Mouse (Mus musculus) stomach, postnatal 0 days (tissue): ENCODE measurements around the gene Nif3l1. TPM values are rescaled to one million over a fixed set of nuclear protein-coding genes. Genes with fewer than 3 reads are reported as not detected.

Experiments
- ATAC-seq: fragments of 200-750 bp; cut with Nextera tagmentation; 2 replicates; pipeline ENCODE4 v1.8.0; 2017; ENCODE audit not compliant: low FRiP score, low TSS enrichment
- DNase-seq: peaks from one replicate; pipeline ENCODE4 v3.0.0-alpha.2; 2016; ENCODE audit warnings: low spot score
- H3K27ac ChIP-seq: fragments of 300-500 bp; sonication (generic); replicated peaks from 2 replicates; pipeline ENCODE4 v1.5.1; 2014; ENCODE audit warnings: mild to moderate bottlenecking, control low read depth
- H3K27me3 ChIP-seq: fragments of 300-500 bp; sonication (generic); 2 replicates; pipeline ENCODE4 v1.6.1; 2014; ENCODE audit warnings: low read length; ENCODE audit not compliant: control insufficient read depth, insufficient read depth
- H3K36me3 ChIP-seq: fragments of 300-500 bp; sonication (generic); 2 replicates; pipeline ENCODE4 v1.6.1; 2014; ENCODE audit warnings: low read length, mixed read lengths; ENCODE audit not compliant: control insufficient read depth, insufficient read depth
- H3K4me1 ChIP-seq: fragments of 300-500 bp; sonication (generic); replicated peaks from 2 replicates; pipeline ENCODE4 v1.6.1; 2014; ENCODE audit warnings: antibody characterized with exemption; ENCODE audit not compliant: control insufficient read depth, insufficient read depth
- H3K4me2 ChIP-seq: fragments of 300-500 bp; sonication (generic); replicated peaks from 2 replicates; pipeline ENCODE4 v1.6.1; 2014; ENCODE audit warnings: low read depth, mild to moderate bottlenecking, control low read depth, moderate library complexity
- H3K4me3 ChIP-seq: fragments of 300-500 bp; sonication (generic); 2 replicates; pipeline ENCODE4 v1.5.1; 2014; ENCODE audit warnings: low read depth, low read length, control low read depth
- H3K9ac ChIP-seq: fragments of 300-500 bp; sonication (generic); 2 replicates; pipeline ENCODE4 v1.6.1; 2014; ENCODE audit warnings: mild to moderate bottlenecking, low read length, control low read depth, mixed read lengths
- H3K9me3 ChIP-seq: fragments of 300-500 bp; sonication (generic); 2 replicates; pipeline ENCODE4 v1.6.1; 2016; ENCODE audit warnings: low read length; ENCODE audit not compliant: control insufficient read depth
- CTCF ChIP-seq: IDR thresholded peaks from 2 replicates; pipeline ENCODE4 v1.5.1; 2016; ENCODE audit warnings: antibody characterized with exemption, low read depth, mild to moderate bottlenecking, moderate library complexity
- EP300 ChIP-seq: optimal IDR thresholded peaks from 2 replicates; pipeline ENCODE3; 2016; ENCODE audit warnings: antibody characterized with exemption
- WGBS: fragments of 180-500 bp; shearing (Covaris S2); extraction: QIAGEN DNeasy Blood & Tissue Kit; methylation state at CpG from one replicate; pipeline ENCODE4 v1.1.7; 2014; 5-methylcytosine and 5-hydroxymethylcytosine counted together
- polyA plus RNA-seq: library from polyadenylated mRNA; unstranded; fragments of >200 nt; fragmentation: Nextera tagmentation; extraction: Ambion mirVana; gene quantifications from 2 replicates; pipeline ENCODE4 v1.2.1, GENCODE M21; 2015

Nif3l1 gene
- polyA plus RNA-seq, 1 experiment from 2014 or later: 20.9 TPM

GRCm38 (mm10) chr1:58416048-58416447 is 28.9 kb upstream of the Nif3l1 start:
- WGBS: 71% methylated on average over 2 of the region's 2 CpGs
- no peak overlapping the region for H3K9ac ChIP-seq
- no peaks in the 10 kb centered on the region for H3K4me1 ChIP-seq
- H3K27ac ChIP-seq: no peak overlapping the region
- peaks cover 42% of the 10 kb centered on the region for H3K36me3 ChIP-seq
- no peak overlapping the region for H3K4me2 ChIP-seq
- no peak for ATAC-seq
- no peak overlapping the region for H3K4me3 ChIP-seq
- no peaks in the 10 kb centered on the region for H3K9me3 ChIP-seq
- no peak for DNase-seq
- H3K27me3 ChIP-seq: no peaks in the 10 kb centered on the region
- TF ChIP-seq EP300 (no peak), CTCF (no peak)

GRCm38 (mm10) chr1:58420032-58420431 is 24.9 kb upstream of the Nif3l1 start:
- TF ChIP-seq CTCF (no peak), EP300 (no peak)

GRCm38 (mm10) chr1:58420961-58421360 is 24.0 kb upstream of the Nif3l1 start:
- no peak for TF ChIP-seq EP300
- TF ChIP-seq CTCF: no peak
- DNase-seq (no peak), ATAC-seq (no peak)
- Histone ChIP-seq H3K9me3 (no peaks in the 10 kb centered on the region), H3K9ac (no peak overlapping the region), H3K4me1 (no peaks in the 10 kb centered on the region), H3K4me3 (no peak overlapping the region), H3K36me3 (peaks cover 19% of the 10 kb centered on the region; the same call in 1 of the 2 replicates), H3K27ac (no peak overlapping the region), H3K4me2 (0 out of 2 replicates have a peak overlapping the region, but pooled peaks have one; percentile 32), H3K27me3 (no peaks in the 10 kb centered on the region)
- 19% methylated on average over 7 of the region's 7 CpGs for WGBS

More at GRCm38 (mm10) chr1:58420032-58420431, 24.9 kb upstream of the Nif3l1 start:
- Histone ChIP-seq H3K4me1 (no peaks in the 10 kb centered on the region), H3K4me3 (no peak overlapping the region), H3K9me3 (no peaks in the 10 kb centered on the region), H3K4me2 (no peak overlapping the region), H3K27ac (no peak overlapping the region), H3K36me3 (peaks cover 19% of the 10 kb centered on the region; the same call in 1 of the 2 replicates), H3K9ac (no peak overlapping the region), H3K27me3 (no peaks in the 10 kb centered on the region)
- 65% methylated on average over 10 of the region's 10 CpGs for WGBS
- ATAC-seq (no peak), DNase-seq (no peak)

- H3K36me3 ChIP-seq: peaks cover 11% of the 10 kb centered on the region; the same call in 1 of the 2 replicates
- DNase-seq (peak; percentile 51), ATAC-seq (peak; percentile 76)
- H3K27me3 ChIP-seq: no peaks in the 10 kb centered on the region
- no peak for TF ChIP-seq EP300
- no peak for TF ChIP-seq CTCF
- 4% methylated on average over 13 of the region's 13 CpGs for WGBS
- H3K9me3 ChIP-seq: no peaks in the 10 kb centered on the region
- H3K4me3 ChIP-seq: peak overlapping the region; percentile 100
- H3K9ac ChIP-seq: peak overlapping the region; percentile 100
- H3K4me1 ChIP-seq: no peaks in the 10 kb centered on the region
- H3K27ac ChIP-seq: peak overlapping the region; percentile 100
- peak overlapping the region; percentile 62 for H3K4me2 ChIP-seq
Observed at GRCm38 (mm10) chr1:58422879-58423278, 22.1 kb upstream of the Nif3l1 start.

DNA sequence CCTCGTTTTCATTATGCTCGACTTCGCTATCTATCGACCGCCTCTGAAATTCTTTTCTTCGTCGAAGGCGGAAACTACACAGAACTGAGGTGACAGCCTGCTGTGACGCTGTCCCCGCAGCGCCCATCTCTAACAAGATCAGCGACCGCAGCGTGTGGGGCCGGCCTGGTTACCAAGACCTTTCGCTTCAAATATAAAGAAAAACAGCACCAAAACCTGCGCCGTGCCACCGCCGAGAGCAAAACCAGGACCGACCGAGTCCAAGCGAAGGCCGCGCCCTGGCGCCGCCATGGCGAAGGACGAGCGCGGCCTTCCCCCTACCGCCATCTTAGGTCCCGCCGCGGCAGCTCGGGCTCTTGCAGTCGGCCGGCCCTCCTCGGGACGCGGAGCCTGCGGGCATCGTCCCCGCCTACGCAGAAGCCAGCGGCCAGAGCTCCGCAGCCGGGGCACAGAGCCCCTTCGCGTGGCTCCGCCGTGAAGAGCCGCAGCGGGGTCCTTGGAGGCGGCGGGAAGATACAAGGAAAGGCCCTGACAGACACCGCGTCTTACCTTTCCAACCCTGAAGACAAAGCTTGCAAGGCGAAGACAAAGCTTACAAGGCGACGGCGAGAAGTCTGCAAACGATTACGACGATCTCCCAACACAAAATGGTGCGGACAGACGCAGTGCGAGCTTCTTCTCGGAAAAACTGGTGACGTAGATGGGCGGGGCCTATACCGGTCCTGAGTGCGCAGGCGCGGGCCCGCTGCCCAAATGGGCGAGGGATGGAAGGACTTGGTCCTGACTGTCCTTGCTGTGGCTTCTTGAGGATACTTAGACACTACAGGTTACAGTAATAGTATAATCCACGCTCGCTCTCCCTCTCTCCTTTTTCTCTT is 21.3 kb upstream of the Nif3l1 start, which contains the start of gene Clk1:
Clk1 (minus strand) TSS at position 696 of the 878 bp plus-strand sequence.
- Histone ChIP-seq H3K9me3 (no peaks in the 10 kb centered on the region), H3K36me3 (peaks cover 5% of the 10 kb centered on the region; the same call in 1 of the 2 replicates), H3K4me2 (peak within 1 kb of the TSS; percentile 62), H3K27ac (peak within 1 kb of the TSS; percentile 100), H3K4me3 (peak within 1 kb of the TSS; percentile 100), H3K27me3 (no peaks in the 10 kb centered on the region), H3K9ac (peak within 1 kb of the TSS; percentile 100), H3K4me1 (no peaks in the 10 kb centered on the region)
- ATAC-seq (peak; percentile 88), DNase-seq (peak; percentile 95)
- under 1% methylated on average over 74 of the region's 79 CpGs for WGBS
- TF ChIP-seq EP300: no peak
- TF ChIP-seq CTCF: no peak

DNA sequence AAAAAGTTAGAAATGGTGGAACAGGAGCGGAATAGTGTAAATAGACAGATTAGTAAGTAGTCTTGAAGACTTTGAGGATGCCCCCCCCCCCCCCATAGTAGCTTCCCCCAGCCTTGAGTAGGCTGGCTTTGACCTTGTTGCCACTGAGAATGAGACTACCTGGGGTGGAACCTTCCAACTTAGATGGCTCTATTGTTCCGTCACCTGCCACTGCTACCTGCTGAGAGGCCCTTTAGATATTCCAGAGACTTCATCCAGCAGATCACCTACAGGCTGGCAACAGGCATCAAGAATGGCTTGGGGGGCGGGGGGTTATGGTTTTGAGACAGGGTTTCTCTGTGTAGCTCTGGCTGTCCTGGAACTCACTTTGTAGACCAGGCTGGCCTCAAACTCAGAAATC is 20.4 kb upstream of the Nif3l1 start:
- Histone ChIP-seq H3K27me3 (no peaks in the 10 kb centered on the region), H3K9me3 (no peaks in the 10 kb centered on the region), H3K4me1 (no peaks in the 10 kb centered on the region), H3K9ac (no peak overlapping the region), H3K4me2 (no peak overlapping the region), H3K4me3 (no peak overlapping the region), H3K27ac (no peak overlapping the region), H3K36me3 (0 out of 2 replicates have a peak, but pooled peaks cover 2% of the 10 kb centered on the region)
- 90% methylated on average over 3 of the region's 3 CpGs for WGBS
- no peak for DNase-seq
- ATAC-seq: no peak
- TF ChIP-seq CTCF (no peak), EP300 (no peak)
